Mouse (Mus musculus): ENCODE results near the gene Irf2. TPM values are rescaled to one million over a fixed set of nuclear protein-coding genes. Genes with fewer than 3 reads are reported as not detected.

The Irf2 gene
- polyA plus RNA-seq (2012; rRNA removed), result 8.6 and 9.9 TPM in 2 replicates

GRCm38 (mm10) chr8:46739003-46739949 is at the start of gene Irf2:
Gene Irf2, plus strand, starts transcription at chr8:46739732.

Other genes with a start within 250 kb of the Irf2 start
- gene Cenpu, start 187.7 kb upstream of the Irf2 start, polyA plus RNA-seq (2012; rRNA removed), result 7.0 and 9.2 TPM in 2 replicates
- gene Primpol, start 122.5 kb upstream of the Irf2 start, polyA plus RNA-seq (2012; rRNA removed), result 4.1 and 5.5 TPM in 2 replicates
- gene Casp3, start 122.4 kb upstream of the Irf2 start, polyA plus RNA-seq (2012; rRNA removed), result 121 and 147 TPM in 2 replicates
- 0.11 and 0.29 TPM in 2 replicates for gene Enpp6, start 247.2 kb downstream of the Irf2 start, polyA plus RNA-seq (2012; rRNA removed)

All from central nervous system, embryonic 14 days (tissue).